Mouse (Mus musculus): ENCODE data around the gene Slc39a2.
"Not testable (repeated sequence)": the region's sequence is repeated elsewhere in the genome, so short reads cannot be mapped to it uniquely, and the experiment has no call there.

Gene Slc39a2

GRCm38 (mm10) chr14:51892191-51892939, at the start of gene Slc39a2:
TSS of gene Slc39a2 (plus strand) at chr14:51892889.
- DNase-seq (ENCODE audit: low read depth), result no peak

- no peak for DNase-seq (ENCODE audit: low read depth)
Observed at GRCm38 (mm10) chr14:51843882-51844281, 48.8 kb upstream of the Slc39a2 start.

GRCm38 (mm10) chr14:51846566-51846965, 46.1 kb upstream of the Slc39a2 start:
- no peak for DNase-seq (ENCODE audit: low read depth)

GRCm38 (mm10) chr14:51851006-51851405, 41.7 kb upstream of the Slc39a2 start:
- not testable (repeated sequence) for DNase-seq (ENCODE audit: low read depth)

- no peak for DNase-seq (ENCODE audit: low read depth)
Observed at GRCm38 (mm10) chr14:51853399-51853798, 39.3 kb upstream of the Slc39a2 start, which contains the start of gene Ear6. TSS of gene Ear6 (plus strand) at chr14:51853699.

GRCm38 (mm10) chr14:51855280-51855679, 37.4 kb upstream of the Slc39a2 start:
- DNase-seq (ENCODE audit: low read depth), result not testable (repeated sequence)

GRCm38 (mm10) chr14:51863603-51864002, 29.1 kb upstream of the Slc39a2 start:
- not testable (repeated sequence) for DNase-seq (ENCODE audit: low read depth)

- peak; percentile 13 for DNase-seq (ENCODE audit: low read depth)
Observed at GRCm38 (mm10) chr14:51870756-51871155, 21.9 kb upstream of the Slc39a2 start.

GRCm38 (mm10) chr14:51871741-51872140, 20.9 kb upstream of the Slc39a2 start:
- no peak for DNase-seq (ENCODE audit: low read depth)

- DNase-seq (ENCODE audit: low read depth), result no peak
Observed at GRCm38 (mm10) chr14:51877517-51877916, 15.2 kb upstream of the Slc39a2 start.

GRCm38 (mm10) chr14:51883527-51884030, 9.1 kb upstream of the Slc39a2 start:
- peak; percentile 62 for DNase-seq (ENCODE audit: low read depth)

GRCm38 (mm10) chr14:51884031-51884544, 8.6 kb upstream of the Slc39a2 start:
- DNase-seq (ENCODE audit: low read depth), result no peak

- DNase-seq (ENCODE audit: low read depth), result peak; percentile 96
Observed at GRCm38 (mm10) chr14:51884598-51885331, 7.9 kb upstream of the Slc39a2 start, which contains the start of gene Mettl17. TSS of gene Mettl17 (plus strand) at chr14:51884842.

GRCm38 (mm10) chr14:51886051-51886450, 6.6 kb upstream of the Slc39a2 start:
- DNase-seq (ENCODE audit: low read depth), result no peak

GRCm38 (mm10) chr14:51889833-51890232, 2.9 kb upstream of the Slc39a2 start:
- no peak for DNase-seq (ENCODE audit: low read depth)

- DNase-seq (ENCODE audit: low read depth), result no peak
Observed at GRCm38 (mm10) chr14:51893094-51893794, 555 bp downstream of the Slc39a2 start.

- no peak for DNase-seq (ENCODE audit: low read depth)
Observed at GRCm38 (mm10) chr14:51893809-51894208, 1.1 kb downstream of the Slc39a2 start.

- DNase-seq (ENCODE audit: low read depth), result no peak
Observed at GRCm38 (mm10) chr14:51895071-51895470, 2.4 kb downstream of the Slc39a2 start.

- DNase-seq (ENCODE audit: low read depth), result no peak
Observed at GRCm38 (mm10) chr14:51896019-51896418, 3.3 kb downstream of the Slc39a2 start.

- DNase-seq (ENCODE audit: low read depth), result no peak
Observed at GRCm38 (mm10) chr14:51896539-51897170, 4.0 kb downstream of the Slc39a2 start.

GRCm38 (mm10) chr14:51899351-51899750, 6.7 kb downstream of the Slc39a2 start:
- no peak for DNase-seq (ENCODE audit: low read depth)

Measured in fibroblast of lung, adult 2 months (primary cell).